27 mouse cellular contexts compared by ENCODE assay signal in genomic region chr13:69250334-69251129, GRCm38 (mm10).
A peak's percentile ranks its signal among the peaks of the same experiment; 100 is the strongest.
DNase-seq lines count a peak whose midpoint lies in the region; ATAC-seq and TF ChIP-seq lines count a peak whose summit lies in the region.
"Had no signal": no experiment of that assay in that cellular context is flagged by ENCODE, and none has a peak within 500 bp of the region (broad histone marks: within the 10 kb centered on the region; RNA-seq: fewer than 3 reads in every experiment).

No protein-coding gene starts in this region.

- WGBS in kidney, embryonic 15.5 days = 31% methylated on average over 4 of the region's 4 CpGs
- 72% methylated on average over 4 of the region's 4 CpGs for WGBS in midbrain, embryonic 16.5 days
- WGBS in midbrain, embryonic 11.5 days = 83% methylated on average over 4 of the region's 4 CpGs
- WGBS in hindbrain, postnatal 0 days = 79% methylated on average over 4 of the region's 4 CpGs

- intact Hi-C loops in heart, postnatal 36 days (cut with DNase I) = no loop called here

- H3K36me3 ChIP-seq in kidney, embryonic 15.5 days = no peaks in the 10 kb centered on the region
- no peaks in the 10 kb centered on the region for H3K36me3 ChIP-seq in midbrain, embryonic 16.5 days (ENCODE audit: control insufficient read depth, insufficient read depth, low read length)
- H3K36me3 ChIP-seq in midbrain, embryonic 11.5 days (ENCODE audit: control insufficient read depth, insufficient read depth, low read length) = no peaks in the 10 kb centered on the region
- no peaks in the 10 kb centered on the region for H3K36me3 ChIP-seq in hindbrain, postnatal 0 days (ENCODE audit: insufficient read depth, low read length)
- H3K36me3 ChIP-seq: embryonic facial prominence, embryonic 13.5 days; limb, embryonic 12.5 days; liver, embryonic 15.5 days; stomach, embryonic 15.5 days had no signal

- DNase-seq in heart, adult 11 months = peak; percentile 70
- no peak for DNase-seq in heart, postnatal 36 days
- DNase-seq in kidney, adult 9 months = no peak
- no peak for DNase-seq in midbrain, embryonic 11.5 days (ENCODE audit: low spot score, missing footprints)
- no peak for DNase-seq in hindbrain, postnatal 0 days (ENCODE audit: low spot score)
- DNase-seq in lung, postnatal 36 days = no peak
- DNase-seq: adrenal gland, adult 2 months; adrenal gland, postnatal 36 days; B cell, adult 2 months; cerebellum, adult 18-20 months; cerebellum, postnatal 10 days; gastrocnemius, postnatal 10 days; heart, postnatal 14 days; kidney, postnatal 10 days; thymus, postnatal 14 days had no signal

- ATAC-seq in kidney, embryonic 15.5 days (replicated peaks; ENCODE audit: low FRiP score) = peak; percentile 60
- no peak for ATAC-seq in midbrain, embryonic 16.5 days
- no peak for ATAC-seq in midbrain, embryonic 11.5 days (ENCODE audit: low FRiP score)
- ATAC-seq in hindbrain, postnatal 0 days = 0 out of 2 replicates have a peak, but pooled peaks have one; percentile 17
- ATAC-seq: activated CD4-positive, CD25-positive, alpha-beta regulatory T cell, adult 4 months; intestine, postnatal 0 days had no signal

- TF ChIP-seq CTCF in hindbrain, postnatal 0 days (IDR thresholded peaks at IDR 0.05; ENCODE audit: low read depth) = no peak

- no peaks in the 10 kb centered on the region for H3K9me3 ChIP-seq in kidney, embryonic 15.5 days (replicated peaks)
- H3K9me3 ChIP-seq in midbrain, embryonic 16.5 days (replicated peaks; ENCODE audit: control insufficient read depth, low read length, poor library complexity, severe bottlenecking) = no peaks in the 10 kb centered on the region
- no peaks in the 10 kb centered on the region for H3K9me3 ChIP-seq in midbrain, embryonic 11.5 days (ENCODE audit: control insufficient read depth, low read length)
- H3K9me3 ChIP-seq in hindbrain, postnatal 0 days (ENCODE audit: low read length) = no peaks in the 10 kb centered on the region
- H3K9me3 ChIP-seq: limb, embryonic 12.5 days; liver, embryonic 15.5 days; stomach, embryonic 15.5 days had no signal

- H3K27me3 ChIP-seq in kidney, embryonic 15.5 days = no peaks in the 10 kb centered on the region
- H3K27me3 ChIP-seq in midbrain, embryonic 16.5 days (ENCODE audit: control insufficient read depth, insufficient read depth, low read depth, low read length) = no peaks in the 10 kb centered on the region
- no peaks in the 10 kb centered on the region for H3K27me3 ChIP-seq in midbrain, embryonic 11.5 days (ENCODE audit: control insufficient read depth, insufficient read depth, low read length)
- H3K27me3 ChIP-seq in hindbrain, postnatal 0 days (ENCODE audit: insufficient read depth, low read length) = no peaks in the 10 kb centered on the region
- H3K27me3 ChIP-seq: embryonic facial prominence, embryonic 13.5 days; limb, embryonic 12.5 days; liver, embryonic 15.5 days; stomach, embryonic 15.5 days had no signal

- no peak overlapping the region for H3K4me3 ChIP-seq in kidney, embryonic 15.5 days (replicated peaks)
- no peak overlapping the region for H3K4me3 ChIP-seq in midbrain, embryonic 16.5 days (ENCODE audit: low read depth, low read length)
- H3K4me3 ChIP-seq in midbrain, embryonic 11.5 days (ENCODE audit: low read depth, low read length) = no peak overlapping the region
- H3K4me3 ChIP-seq in hindbrain, postnatal 0 days (ENCODE audit: low read length) = no peak overlapping the region
- H3K4me3 ChIP-seq: embryonic facial prominence, embryonic 13.5 days; layer of hippocampus, adult 2 months; left cerebral cortex, adult 2 months; limb, embryonic 12.5 days; liver, embryonic 15.5 days; myocyte; stomach, embryonic 15.5 days had no signal

- H3K9ac ChIP-seq in kidney, embryonic 15.5 days = no peak overlapping the region
- H3K9ac ChIP-seq in midbrain, embryonic 16.5 days (ENCODE audit: low read depth, low read length) = no peak overlapping the region
- no peak overlapping the region for H3K9ac ChIP-seq in midbrain, embryonic 11.5 days (ENCODE audit: low read length)
- H3K9ac ChIP-seq in hindbrain, postnatal 0 days (replicated peaks; ENCODE audit: low read length) = no peak overlapping the region
- H3K9ac ChIP-seq: embryonic facial prominence, embryonic 13.5 days; limb, embryonic 12.5 days; liver, embryonic 15.5 days; lung, embryonic 14.5 days; stomach, embryonic 15.5 days had no signal

- no peak overlapping the region for H3K27ac ChIP-seq in kidney, embryonic 15.5 days
- H3K27ac ChIP-seq in midbrain, embryonic 16.5 days (ENCODE audit: low read length) = peak overlapping the region; percentile 24; the same call in 1 of the 2 replicates
- H3K27ac ChIP-seq in midbrain, embryonic 11.5 days (ENCODE audit: low read depth, low read length) = no peak overlapping the region
- peak overlapping the region; percentile 26; the same call in 1 of the 2 replicates for H3K27ac ChIP-seq in hindbrain, postnatal 0 days
- H3K27ac ChIP-seq: embryonic facial prominence, embryonic 13.5 days; layer of hippocampus, adult 2 months; left cerebral cortex, adult 2 months; limb, embryonic 12.5 days; liver, embryonic 15.5 days; stomach, embryonic 15.5 days had no signal

- H3K4me1 ChIP-seq in kidney, embryonic 15.5 days = peaks cover 12% of the 10 kb centered on the region; the same call in 1 of the 2 replicates
- H3K4me1 ChIP-seq in midbrain, embryonic 16.5 days (ENCODE audit: control insufficient read depth, insufficient read depth, low read length) = 0 out of 2 replicates have a peak, but pooled peaks cover 4% of the 10 kb centered on the region
- no peaks in the 10 kb centered on the region for H3K4me1 ChIP-seq in midbrain, embryonic 11.5 days (ENCODE audit: control insufficient read depth, insufficient read depth, low read length)
- 0 out of 2 replicates have a peak, but pooled peaks cover 2% of the 10 kb centered on the region for H3K4me1 ChIP-seq in hindbrain, postnatal 0 days (ENCODE audit: insufficient read depth, low read length)
- H3K4me1 ChIP-seq: embryonic facial prominence, embryonic 13.5 days; liver, embryonic 15.5 days; stomach, embryonic 15.5 days had no signal

- no peak overlapping the region for H3K4me2 ChIP-seq in kidney, embryonic 15.5 days
- H3K4me2 ChIP-seq in midbrain, embryonic 16.5 days (ENCODE audit: low read length) = no peak overlapping the region
- no peak overlapping the region for H3K4me2 ChIP-seq in midbrain, embryonic 11.5 days
- H3K4me2 ChIP-seq in hindbrain, postnatal 0 days (ENCODE audit: low read depth, low read length) = no peak overlapping the region
- H3K4me2 ChIP-seq: embryonic facial prominence, embryonic 13.5 days; limb, embryonic 12.5 days; liver, embryonic 15.5 days; lung, embryonic 14.5 days; stomach, embryonic 15.5 days had no signal

Comparison
In these comparisons a context has a peak if more than half of its experiments do, and no peak if none do; other contexts are left out.
1. H3K27ac ChIP-seq: peak in midbrain, embryonic 16.5 days (single experiment) and hindbrain, postnatal 0 days (single experiment); none in kidney, embryonic 15.5 days (single experiment) and midbrain, embryonic 11.5 days (single experiment).
2. ATAC-seq: peak in kidney, embryonic 15.5 days (single experiment) and hindbrain, postnatal 0 days (single experiment); none in midbrain, embryonic 16.5 days (single experiment) and midbrain, embryonic 11.5 days (single experiment).